Mouse (Mus musculus) embryo, embryonic 10 days (tissue): ENCODE measurements around the gene Pof1b.

ENCODE experiments used
- DNase-seq: peaks from one replicate; pipeline ENCODE4 v3.0.0-alpha.2; 2015; ENCODE audit warnings: low spot score

Pof1b gene

DNA sequence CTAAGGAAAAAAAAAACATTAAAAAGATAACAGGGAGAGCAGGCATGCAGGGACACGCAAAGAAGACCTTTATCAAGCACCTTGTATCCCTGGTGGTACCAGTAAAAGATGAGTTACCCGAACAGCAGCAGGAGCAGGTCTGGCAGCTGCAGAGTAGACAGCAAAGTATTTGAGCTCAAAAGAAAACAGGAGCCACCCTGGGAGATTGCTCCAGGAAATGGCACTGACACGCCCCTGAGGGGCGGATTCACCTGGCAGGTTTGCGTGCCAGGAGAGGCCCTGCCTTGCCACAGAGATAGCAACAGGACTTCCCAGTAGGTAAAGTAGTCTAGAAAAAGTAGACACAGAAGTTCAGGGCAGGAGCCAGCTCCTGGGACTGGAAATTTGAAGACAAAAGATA lies at the start of gene Pof1b:
Gene Pof1b (minus strand): TSS at position 144 of the 400 bp plus-strand sequence.
- no peak for DNase-seq

DNA sequence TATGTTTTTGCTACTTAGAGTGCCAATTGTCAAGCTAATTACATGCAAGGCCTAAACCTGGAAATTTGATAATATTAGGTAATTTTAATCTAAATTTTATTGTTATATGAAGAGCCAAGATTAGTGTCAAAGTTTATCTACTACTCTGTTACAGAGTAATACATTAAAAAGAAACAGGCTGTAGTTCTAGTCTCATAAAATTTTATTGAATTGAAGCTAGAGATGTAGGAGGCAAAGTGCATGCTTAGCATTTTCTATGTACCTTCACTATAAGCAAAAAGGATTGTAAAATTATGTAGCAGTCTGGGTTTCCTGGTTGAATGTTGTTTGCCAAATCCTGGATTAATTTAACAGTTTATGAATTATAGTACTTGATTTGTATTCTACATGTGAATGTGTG lies 18.1 kb upstream of the Pof1b start:
- DNase-seq = no peak

DNA sequence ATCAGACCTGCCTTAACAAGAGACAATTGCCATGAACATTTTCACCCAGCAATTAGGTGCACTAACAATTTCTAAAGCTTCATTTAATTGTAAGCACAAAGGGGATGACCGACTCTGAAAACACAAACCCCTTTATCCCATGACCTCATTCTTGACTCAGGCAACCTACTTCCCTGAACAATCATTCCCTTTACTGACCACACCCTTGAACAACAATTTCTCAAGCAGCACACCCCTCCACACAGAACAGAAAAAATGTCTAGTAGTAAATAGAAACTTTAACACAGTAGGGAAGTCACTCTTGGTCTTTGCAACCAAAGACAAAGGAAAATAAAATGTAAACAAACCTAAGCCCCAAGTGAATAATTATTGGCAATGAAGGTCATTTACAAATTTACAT lies 4.1 kb downstream of the Pof1b start:
- no peak for DNase-seq

DNA sequence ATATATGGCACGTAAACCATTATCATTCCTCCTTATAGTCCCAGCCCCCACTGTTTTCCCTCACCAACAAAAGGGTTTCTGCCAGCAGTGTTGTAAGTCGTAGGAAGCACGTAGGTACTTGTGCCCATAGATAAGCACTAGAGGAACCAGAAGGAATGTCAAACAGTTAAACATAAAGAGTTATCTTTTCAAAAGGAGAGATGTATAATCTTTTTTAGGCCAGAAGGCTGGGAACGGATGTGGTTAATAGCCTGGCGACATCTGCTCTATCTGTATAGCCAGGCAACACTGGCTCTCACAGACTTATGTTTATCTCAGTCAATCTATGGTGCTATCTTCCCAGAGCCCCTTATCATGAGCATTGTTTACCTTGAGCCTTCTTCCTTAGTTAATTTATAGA lies 17.8 kb downstream of the Pof1b start:
- DNase-seq = no peak

DNA sequence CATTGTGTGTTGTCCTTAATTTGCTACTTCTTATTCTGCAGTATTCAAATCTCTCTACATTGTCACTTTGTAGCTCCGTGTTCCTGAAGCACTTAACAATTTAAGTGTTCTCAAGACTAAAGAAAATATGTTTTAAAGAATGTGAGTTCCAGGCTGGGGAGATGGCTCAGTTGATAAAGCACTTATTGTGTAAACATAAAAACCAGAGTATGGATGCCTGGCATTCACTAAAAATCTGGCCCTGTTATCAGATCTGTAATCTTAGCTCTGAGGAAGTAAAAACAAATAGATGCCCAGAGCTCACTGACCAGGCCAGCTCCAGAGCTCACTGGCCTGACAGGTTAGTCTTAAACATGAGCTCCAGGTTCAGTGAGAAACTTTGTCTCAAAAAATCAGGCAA lies 22.9 kb downstream of the Pof1b start:
- no peak for DNase-seq

DNA sequence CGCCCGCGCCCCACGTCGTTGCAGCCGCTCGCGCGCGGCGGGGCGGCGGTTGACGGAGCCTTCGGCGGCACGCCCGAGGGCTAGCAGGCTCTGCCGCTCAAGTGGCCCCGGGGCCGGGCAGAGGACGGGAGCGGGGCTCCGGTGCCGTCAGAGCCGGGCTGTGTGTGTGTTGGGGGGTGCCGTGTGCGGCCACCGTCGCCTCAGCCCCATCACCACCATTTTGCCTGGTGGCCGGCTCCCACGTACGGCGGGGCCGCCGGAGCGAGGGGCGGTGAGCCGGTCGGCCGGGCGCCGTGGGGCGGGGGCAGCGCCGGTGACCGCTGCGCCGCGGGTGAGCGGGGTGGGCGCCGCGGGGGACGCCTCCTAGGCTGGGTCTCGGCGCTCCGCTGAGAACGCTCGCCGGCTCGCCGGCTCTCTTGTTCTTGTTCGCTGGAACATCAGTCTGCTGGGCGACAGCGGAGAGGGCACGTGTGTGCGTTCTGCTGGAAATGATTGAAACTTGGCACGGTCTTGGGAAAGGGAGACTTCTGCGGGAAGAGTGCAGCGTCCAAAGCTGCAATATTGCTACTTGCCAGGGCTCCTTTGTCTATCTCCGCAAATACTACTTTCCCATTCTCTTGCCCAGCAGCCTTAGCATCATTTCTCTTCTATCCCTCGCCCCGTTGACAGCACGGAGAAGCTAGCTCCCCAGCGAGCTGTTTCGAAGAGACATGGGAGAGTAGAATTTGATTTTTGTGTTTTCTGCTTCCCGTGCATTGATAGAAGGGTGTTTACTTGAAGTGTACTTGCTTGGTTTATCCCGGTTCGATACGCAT lies 96.9 kb downstream of the Pof1b start:
- peak; percentile 26 for DNase-seq

DNA sequence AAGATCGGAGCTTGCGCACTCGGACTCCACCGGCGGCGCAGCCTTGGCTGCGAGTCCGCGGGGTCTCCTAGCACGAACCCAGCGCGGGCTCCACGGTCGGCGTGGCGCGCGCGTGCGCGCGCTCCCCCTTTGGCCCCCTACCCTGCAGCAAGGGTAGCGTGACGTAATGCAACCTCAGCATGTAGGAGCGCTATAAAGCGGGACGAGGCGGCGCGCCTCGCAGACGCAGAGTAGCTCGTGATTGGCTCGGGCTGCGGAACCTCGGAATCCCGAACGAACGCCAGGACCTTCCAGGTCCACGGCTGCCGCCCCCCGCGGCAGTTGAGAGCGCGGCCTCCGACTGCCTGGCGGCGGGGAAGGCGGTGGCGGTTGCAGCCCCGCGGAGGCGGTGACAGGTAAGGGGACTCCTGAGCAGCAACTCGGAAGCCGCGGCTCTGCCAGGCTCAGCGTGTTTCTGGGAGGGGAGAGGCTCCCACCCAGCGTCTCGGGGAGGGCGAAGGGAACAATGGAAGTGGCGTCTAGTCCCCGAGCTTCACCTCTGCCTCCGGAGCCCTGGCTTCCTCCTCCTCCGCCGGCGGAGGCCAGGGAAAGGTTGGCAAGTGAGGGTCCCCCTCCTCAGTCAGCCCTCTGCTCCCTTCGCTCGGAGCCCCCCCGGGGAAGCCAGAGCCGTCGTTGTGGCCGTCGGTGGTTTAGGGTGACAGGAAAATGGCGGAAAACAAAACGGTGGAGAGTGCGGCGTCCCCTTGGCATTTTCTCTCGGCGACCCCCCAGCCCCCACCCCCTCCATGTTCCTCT lies 97.7 kb downstream of the Pof1b start, which contains the start of gene Zfp711:
Gene Zfp711 (plus strand): TSS at position 16 of the 795 bp plus-strand sequence.
- peak; percentile 86 for DNase-seq
